Mouse (Mus musculus) kidney, adult 2 months (tissue): Measurements from ENCODE around the gene Crebl2.
A peak's percentile ranks its signal among the peaks of the same experiment; 100 is the strongest.

Source experiments
- CTCF ChIP-seq: fragments of 200-500 bp; conservative IDR thresholded peaks from 2 replicates; pipeline ENCODE4 v1.5.1; 2011; ENCODE audit warnings: low read depth, mild to moderate bottlenecking, control low read depth, low read length, moderate library complexity, mixed read lengths; ENCODE audit not compliant: insufficient read depth, insufficient read length
- POLR2A ChIP-seq: fragments of 200-500 bp; IDR thresholded peaks from one replicate; pipeline ENCODE4 v1.6.1; 2011; ENCODE audit warnings: low read depth, low read length, control low read depth

DNA sequence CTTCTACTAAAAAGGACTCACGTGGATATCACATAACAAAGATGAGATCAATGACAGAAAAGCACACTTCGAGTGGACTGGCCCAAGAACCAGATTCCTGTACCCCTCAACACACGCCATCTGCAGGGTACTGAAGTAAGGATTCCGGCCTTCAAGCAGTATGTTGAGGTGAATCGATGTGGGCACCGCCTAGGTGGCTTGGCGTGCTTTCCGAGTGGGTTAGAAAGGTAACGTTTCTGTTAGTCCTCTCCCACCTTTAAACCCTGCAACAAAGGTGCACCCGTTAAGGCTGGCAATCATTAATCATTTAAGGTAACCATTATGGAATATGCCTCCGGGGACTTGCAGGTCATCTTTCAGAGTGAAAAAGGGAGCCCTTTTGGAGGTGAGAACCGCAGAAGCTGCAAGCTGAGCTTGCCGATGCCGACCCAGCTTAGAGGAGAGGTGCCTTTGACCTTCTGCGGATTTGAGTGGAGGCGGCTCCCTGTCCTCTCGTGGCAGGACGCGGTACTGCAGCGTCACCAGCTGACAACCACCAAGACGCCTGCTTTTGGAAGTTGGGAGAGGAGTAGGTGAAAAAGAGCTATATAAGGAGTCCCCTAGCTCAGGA, 35.9 kb upstream of the Crebl2 start:
- TF ChIP-seq CTCF: peak; percentile 93
- no peak for TF ChIP-seq POLR2A
